Mouse (Mus musculus) E14TG2a.4 (cell line): Measurements from ENCODE around the gene Crybg3.

Experiments
- H3K27me3 ChIP-seq: 2 replicates; pipeline ENCODE4 v1.6.1; 2014; ENCODE audit warnings: low read length, control low read depth; ENCODE audit not compliant: insufficient read depth
- H3K36me3 ChIP-seq: 2 replicates; pipeline ENCODE4 v1.6.1; 2014; ENCODE audit warnings: low read length, control low read depth; ENCODE audit not compliant: insufficient read depth
- H3K4me1 ChIP-seq: replicated peaks from 2 replicates; pipeline ENCODE4 v1.6.1; 2014; ENCODE audit warnings: low read depth, low read length, control low read depth
- H3K4me3 ChIP-seq: replicated peaks from 2 replicates; pipeline ENCODE4 v1.5.1; 2014; ENCODE audit warnings: mild to moderate bottlenecking, low read length
- H3K9me3 ChIP-seq: 2 replicates; pipeline ENCODE4 v1.6.1; 2014; ENCODE audit warnings: low read length, control low read depth
- CTCF ChIP-seq: conservative IDR thresholded peaks from 2 replicates; pipeline ENCODE4 v1.5.1; 2014; ENCODE audit warnings: low read length
- NANOG ChIP-seq: IDR thresholded peaks from 2 replicates; pipeline ENCODE4 v1.6.1; 2014; ENCODE audit warnings: borderline replicate concordance, low read length, mixed read lengths
- POU5F1 ChIP-seq: IDR thresholded peaks from 2 replicates; pipeline ENCODE4 v1.6.1; 2014; ENCODE audit warnings: low read length, borderline replicate concordance

Gene Crybg3

GRCm38 (mm10) chr16:59449092-59449491 is 151.7 kb downstream of the Crybg3 start:
- Histone ChIP-seq H3K9me3 (no peaks in the 10 kb centered on the region; the same call in 1 of the 2 replicates), H3K4me1 (no peaks in the 10 kb centered on the region), H3K4me3 (no peak overlapping the region), H3K27me3 (peaks cover 5% of the 10 kb centered on the region; the same call in 1 of the 2 replicates), H3K36me3 (no peaks in the 10 kb centered on the region)
- TF ChIP-seq NANOG, result no peak
- TF ChIP-seq CTCF, result peak; percentile 31; the same call in 1 of the 2 replicates
- TF ChIP-seq POU5F1, result no peak

GRCm38 (mm10) chr16:59448181-59448580 is 152.6 kb downstream of the Crybg3 start:
- H3K4me3 ChIP-seq, result no peak overlapping the region
- TF ChIP-seq NANOG (no peak), POU5F1 (no peak), CTCF (no peak)

DNA sequence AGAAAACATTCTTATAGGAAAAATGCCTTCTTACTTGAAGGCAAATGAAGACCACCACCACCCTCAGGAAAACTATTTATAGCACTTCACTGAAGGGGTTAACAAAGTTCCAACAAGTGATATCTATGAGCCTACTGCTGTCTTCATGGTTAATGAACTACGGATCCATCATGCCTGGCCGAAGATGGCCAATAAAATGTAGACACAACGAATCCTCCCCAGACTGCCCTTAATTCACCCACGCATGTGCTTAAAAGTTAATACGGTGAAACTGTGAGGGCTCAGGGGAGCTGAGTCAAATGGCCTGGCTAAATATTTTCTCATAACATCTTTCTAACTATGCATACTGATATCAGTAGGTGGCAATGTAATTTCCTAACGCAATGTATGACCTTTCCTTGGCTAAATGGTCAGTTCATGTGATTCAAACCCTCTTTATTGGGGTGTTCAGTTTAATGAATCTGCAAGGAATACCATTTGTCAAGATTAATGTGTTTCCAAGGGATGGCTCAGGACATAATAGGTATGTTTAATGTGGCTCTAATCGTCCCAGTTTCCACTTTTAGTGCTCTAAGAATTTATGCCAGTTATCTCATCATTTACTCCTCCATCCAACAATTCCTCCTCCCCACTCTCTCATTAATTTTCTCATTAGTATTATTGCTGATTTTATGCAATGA is 155.8 kb downstream of the Crybg3 start:
- TF ChIP-seq NANOG (no peak), POU5F1 (no peak), CTCF (no peak)
- peaks cover 5% of the 10 kb centered on the region; the same call in 1 of the 2 replicates for H3K27me3 ChIP-seq
- H3K9me3 ChIP-seq, result no peaks in the 10 kb centered on the region; the same call in 1 of the 2 replicates
- H3K36me3 ChIP-seq, result no peaks in the 10 kb centered on the region
- no peaks in the 10 kb centered on the region for H3K4me1 ChIP-seq
- no peak overlapping the region for H3K4me3 ChIP-seq

More at GRCm38 (mm10) chr16:59448181-59448580, 152.6 kb downstream of the Crybg3 start:
- Histone ChIP-seq H3K27me3 (peaks cover 5% of the 10 kb centered on the region; the same call in 1 of the 2 replicates), H3K4me1 (no peaks in the 10 kb centered on the region), H3K36me3 (no peaks in the 10 kb centered on the region), H3K9me3 (no peaks in the 10 kb centered on the region; the same call in 1 of the 2 replicates)
